Mouse (Mus musculus) urinary bladder, postnatal 10 days (tissue): ENCODE measurements around the gene Ncaph2.

ENCODE experiments used
- DNase-seq: peaks from one replicate; pipeline ENCODE4 v3.0.0; 2022; ENCODE audit warnings: low spot score

Gene Ncaph2

GRCm38 (mm10) chr15:89379429-89379828, 23.9 kb downstream of the Ncaph2 start:
- no peak for DNase-seq

- no peak for DNase-seq
These were observed 29.1 kb downstream of the Ncaph2 start, which contains the start of gene Klhdc7b for GRCm38 (mm10) chr15:89384617-89385016. TSS of gene Klhdc7b (plus strand) at chr15:89384917.

GRCm38 (mm10) chr15:89387127-89387526, 31.6 kb downstream of the Ncaph2 start:
- no peak for DNase-seq

- DNase-seq: no peak
These were observed 34.6 kb downstream of the Ncaph2 start for GRCm38 (mm10) chr15:89390081-89390480.

GRCm38 (mm10) chr15:89396883-89397282, 41.4 kb downstream of the Ncaph2 start:
- no peak for DNase-seq

GRCm38 (mm10) chr15:89398146-89398545, 42.6 kb downstream of the Ncaph2 start:
- DNase-seq: no peak

- DNase-seq: no peak
These were observed 44.2 kb downstream of the Ncaph2 start for GRCm38 (mm10) chr15:89399716-89400115.

GRCm38 (mm10) chr15:89402471-89402870, 47.0 kb downstream of the Ncaph2 start:
- no peak for DNase-seq

- no peak for DNase-seq
These were observed 49.5 kb downstream of the Ncaph2 start for GRCm38 (mm10) chr15:89404831-89405623.

- no peak for DNase-seq
These were observed 51.2 kb downstream of the Ncaph2 start for GRCm38 (mm10) chr15:89406691-89407090.

GRCm38 (mm10) chr15:89410118-89410517, 54.6 kb downstream of the Ncaph2 start, which contains the start of gene Syce3:
TSS of gene Syce3 (minus strand) at chr15:89410503.
- DNase-seq: no peak

- DNase-seq: no peak
These were observed 59.8 kb downstream of the Ncaph2 start for GRCm38 (mm10) chr15:89415282-89415681.

GRCm38 (mm10) chr15:89421938-89422337, 66.4 kb downstream of the Ncaph2 start:
- no peak for DNase-seq
